Mouse (Mus musculus) liver, embryonic 14.5 days (tissue): Measurements from ENCODE around the gene Ralgapa1.

Experiments
- CTCF ChIP-seq: IDR thresholded peaks from 2 replicates; pipeline ENCODE4 v1.5.1; 2016; ENCODE audit warnings: antibody characterized with exemption, low read depth, control low read depth
- EP300 ChIP-seq: IDR thresholded peaks from 2 replicates; pipeline ENCODE4 v1.6.1; 2016; ENCODE audit warnings: antibody characterized with exemption, low read depth

DNA sequence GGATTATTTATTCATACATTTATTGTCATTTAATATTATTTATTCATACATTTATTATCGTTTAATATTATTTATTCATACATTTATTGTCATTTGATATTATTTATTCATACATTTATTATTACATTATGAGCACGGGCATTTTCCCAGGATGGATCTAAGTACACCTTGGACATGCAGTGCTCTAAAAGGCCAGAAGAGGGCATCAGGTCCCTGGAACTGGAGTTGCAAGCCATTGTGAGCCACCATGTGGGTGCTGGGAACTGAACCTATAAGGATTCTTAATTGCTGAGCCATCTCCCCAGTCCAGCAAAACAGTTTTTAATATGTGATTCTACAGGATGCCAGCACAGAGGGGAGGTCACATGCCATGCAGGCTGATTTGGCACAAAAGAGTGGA, 4.6 kb upstream of the Ralgapa1 start:
- TF ChIP-seq CTCF (peak; percentile 46), EP300 (no peak)
